ENCODE assay signal across 16 mouse cellular contexts in genomic region chr14:56631109-56631508, GRCm38 (mm10).
"Had no signal": no experiment of that assay in that cellular context is flagged by ENCODE, and none has a peak within 500 bp of the region (broad histone marks: within the 10 kb centered on the region; RNA-seq: fewer than 3 reads in every experiment).

No protein-coding gene starts in this region.

- H3K9me3 ChIP-seq: neural tube, embryonic 13.5 days; neural tube, embryonic 15.5 days; stomach, embryonic 15.5 days had no signal

- H3K27me3 ChIP-seq: neural tube, embryonic 13.5 days; neural tube, embryonic 15.5 days; stomach, embryonic 15.5 days had no signal

- H3K4me1 ChIP-seq: neural tube, embryonic 13.5 days; neural tube, embryonic 15.5 days; stomach, embryonic 15.5 days had no signal

- H3K4me3 ChIP-seq: neural tube, embryonic 13.5 days; neural tube, embryonic 15.5 days; stomach, embryonic 15.5 days had no signal

- H3K27ac ChIP-seq: neural tube, embryonic 13.5 days; neural tube, embryonic 15.5 days; stomach, embryonic 15.5 days; stomach, postnatal 0 days had no signal

- H3K4me2 ChIP-seq: neural tube, embryonic 13.5 days; neural tube, embryonic 15.5 days; stomach, embryonic 15.5 days had no signal

- H3K36me3 ChIP-seq: neural tube, embryonic 13.5 days; neural tube, embryonic 15.5 days had no signal

- DNase-seq: retina, postnatal 1 day; right cerebral cortex, adult 18-20 months; right cerebral cortex, postnatal 14 days; right cerebral cortex, postnatal 25 days; right cerebral cortex, postnatal 4 days; spleen, adult 18-20 months; thymus, adult 18-20 months; thymus, adult 2 months; thymus, postnatal 14 days; thymus, postnatal 25 days; thymus, postnatal 36 days; thymus, postnatal 4 days had no signal

- H3K9ac ChIP-seq: neural tube, embryonic 13.5 days; neural tube, embryonic 15.5 days; stomach, embryonic 15.5 days had no signal
